Mouse (Mus musculus) thymus, postnatal 25 days (tissue): ENCODE measurements around the gene Gadd45g.

ENCODE experiments used
- DNase-seq: peaks from one replicate; pipeline ENCODE4 v3.0.0; 2022

Gadd45g gene

GRCm38 (mm10) chr13:51846301-51846867 is at the start of gene Gadd45g:
Gene Gadd45g, plus strand, starts transcription at chr13:51846678.
- DNase-seq = peak; percentile 94

- DNase-seq = peak; percentile 51
Observed at GRCm38 (mm10) chr13:51797899-51798746, 48.4 kb upstream of the Gadd45g start.

- peak; percentile 40 for DNase-seq
Observed at GRCm38 (mm10) chr13:51799735-51800522, 46.5 kb upstream of the Gadd45g start.

GRCm38 (mm10) chr13:51800921-51801320 is 45.6 kb upstream of the Gadd45g start:
- peak; percentile 90 for DNase-seq

- DNase-seq = no peak
Observed at GRCm38 (mm10) chr13:51805634-51806033, 40.8 kb upstream of the Gadd45g start.

GRCm38 (mm10) chr13:51806220-51806619 is 40.3 kb upstream of the Gadd45g start:
- DNase-seq = no peak

- DNase-seq = no peak
Observed at GRCm38 (mm10) chr13:51808141-51808540, 38.3 kb upstream of the Gadd45g start.

- DNase-seq = peak; percentile 79
Observed at GRCm38 (mm10) chr13:51813621-51814615, 32.6 kb upstream of the Gadd45g start.

GRCm38 (mm10) chr13:51814646-51815045 is 31.8 kb upstream of the Gadd45g start:
- no peak for DNase-seq

GRCm38 (mm10) chr13:51815865-51816504 is 30.5 kb upstream of the Gadd45g start:
- peak; percentile 85 for DNase-seq

- no peak for DNase-seq
Observed at GRCm38 (mm10) chr13:51816559-51817041, 29.9 kb upstream of the Gadd45g start.

- DNase-seq = no peak
Observed at GRCm38 (mm10) chr13:51818170-51818943, 28.1 kb upstream of the Gadd45g start.

- DNase-seq = no peak
Observed at GRCm38 (mm10) chr13:51818944-51819326, 27.5 kb upstream of the Gadd45g start.

GRCm38 (mm10) chr13:51819351-51819750 is 27.1 kb upstream of the Gadd45g start:
- DNase-seq = no peak

- no peak for DNase-seq
Observed at GRCm38 (mm10) chr13:51821988-51822387, 24.5 kb upstream of the Gadd45g start.

GRCm38 (mm10) chr13:51823822-51824495 is 22.5 kb upstream of the Gadd45g start:
- no peak for DNase-seq

GRCm38 (mm10) chr13:51830744-51831450 is 15.6 kb upstream of the Gadd45g start:
- DNase-seq = peak; percentile 58

GRCm38 (mm10) chr13:51832491-51832890 is 14.0 kb upstream of the Gadd45g start:
- DNase-seq = no peak

- no peak for DNase-seq
Observed at GRCm38 (mm10) chr13:51833611-51834010, 12.9 kb upstream of the Gadd45g start.
